Mouse (Mus musculus) stomach, postnatal 0 days (tissue): ENCODE measurements around the gene Zfp423.

Experiments used
- CTCF ChIP-seq: IDR thresholded peaks from 2 replicates; pipeline ENCODE4 v1.5.1; 2016; ENCODE audit warnings: antibody characterized with exemption, low read depth, mild to moderate bottlenecking, moderate library complexity
- EP300 ChIP-seq: optimal IDR thresholded peaks from 2 replicates; pipeline ENCODE3; 2016; ENCODE audit warnings: antibody characterized with exemption

- no peak for TF ChIP-seq CTCF
- no peak for TF ChIP-seq EP300
Observed at GRCm38 (mm10) chr8:87935088-87935680, 24.2 kb downstream of the Zfp423 start.
